Mouse (Mus musculus) liver, postnatal 0 days (tissue): Measurements from ENCODE around the gene Rabgap1l.

Experiments
- CTCF ChIP-seq: sonication (generic); IDR thresholded peaks from 2 replicates; pipeline ENCODE4 v1.5.1; 2016; ENCODE audit warnings: antibody characterized with exemption, low read depth
- EP300 ChIP-seq: IDR thresholded peaks from 2 replicates; pipeline ENCODE4 v1.6.1; 2016; ENCODE audit warnings: antibody characterized with exemption, low read depth, mild to moderate bottlenecking

GRCm38 (mm10) chr1:160834446-160834845, 41.4 kb upstream of the Rabgap1l start:
- no peak for TF ChIP-seq CTCF
- TF ChIP-seq EP300 = no peak
